Mouse (Mus musculus): ENCODE results near the gene Comp. TPM values are rescaled to one million over a fixed set of nuclear protein-coding genes. Genes with fewer than 3 reads are reported as not detected.
A peak's percentile ranks its signal among the peaks of the same experiment; 100 is the strongest.

The Comp gene
- polyA plus RNA-seq, 1 experiment = not detected

GRCm38 (mm10) chr8:70344279-70344678 lies 29.1 kb upstream of the Comp start:
- peaks cover 8% of the 10 kb centered on the region for H3K4me1 ChIP-seq (ENCODE audit: control insufficient read depth, insufficient read depth, insufficient read length, low read length)
- H3K27ac ChIP-seq (replicated peaks; ENCODE audit: low read depth, low read length) = no peak overlapping the region
- H3K4me3 ChIP-seq (ENCODE audit: insufficient read depth, low read depth, low read length) = no peak overlapping the region

- Histone ChIP-seq H3K4me3 (ENCODE audit: insufficient read depth, low read depth, low read length) (no peak overlapping the region), H3K27ac (replicated peaks; ENCODE audit: low read depth, low read length) (no peak overlapping the region)
These were observed 25.9 kb upstream of the Comp start for GRCm38 (mm10) chr8:70347443-70347842.

GRCm38 (mm10) chr8:70347860-70348420 lies 25.4 kb upstream of the Comp start:
- no peak overlapping the region for H3K27ac ChIP-seq (replicated peaks; ENCODE audit: low read depth, low read length)
- peaks cover 28% of the 10 kb centered on the region for H3K4me1 ChIP-seq (ENCODE audit: control insufficient read depth, insufficient read depth, insufficient read length, low read length)
- no peak overlapping the region for H3K4me3 ChIP-seq (ENCODE audit: insufficient read depth, low read depth, low read length)

More at GRCm38 (mm10) chr8:70347443-70347842, 25.9 kb upstream of the Comp start:
- H3K4me1 ChIP-seq (ENCODE audit: control insufficient read depth, insufficient read depth, insufficient read length, low read length) = peaks cover 28% of the 10 kb centered on the region

GRCm38 (mm10) chr8:70351035-70351999 lies 22.0 kb upstream of the Comp start:
- H3K27ac ChIP-seq (replicated peaks; ENCODE audit: low read depth, low read length) = no peak overlapping the region
- peaks cover 28% of the 10 kb centered on the region for H3K4me1 ChIP-seq (ENCODE audit: control insufficient read depth, insufficient read depth, insufficient read length, low read length)
- peak overlapping the region; percentile 99 for H3K4me3 ChIP-seq (ENCODE audit: insufficient read depth, low read depth, low read length)

GRCm38 (mm10) chr8:70352000-70352384 lies 21.4 kb upstream of the Comp start:
- 0 out of 2 replicates have a peak overlapping the region, but pooled peaks have one; percentile 16 for H3K27ac ChIP-seq (replicated peaks; ENCODE audit: low read depth, low read length)
- peak overlapping the region; percentile 99 for H3K4me3 ChIP-seq (ENCODE audit: insufficient read depth, low read depth, low read length)
- H3K4me1 ChIP-seq (ENCODE audit: control insufficient read depth, insufficient read depth, insufficient read length, low read length) = peaks cover 28% of the 10 kb centered on the region

GRCm38 (mm10) chr8:70352657-70353151 lies 20.7 kb upstream of the Comp start:
- Histone ChIP-seq H3K4me3 (ENCODE audit: insufficient read depth, low read depth, low read length) (peak overlapping the region; percentile 99), H3K4me1 (ENCODE audit: control insufficient read depth, insufficient read depth, insufficient read length, low read length) (peaks cover 28% of the 10 kb centered on the region)

GRCm38 (mm10) chr8:70353194-70353817 lies 20.1 kb upstream of the Comp start, which contains the start of gene Upf1:
Gene Upf1, minus strand, starts transcription at chr8:70353278.
- Histone ChIP-seq H3K4me1 (ENCODE audit: control insufficient read depth, insufficient read depth, insufficient read length, low read length) (peaks cover 27% of the 10 kb centered on the region), H3K4me3 (ENCODE audit: insufficient read depth, low read depth, low read length) (peak within 1 kb of the TSS; percentile 99), H3K27ac (replicated peaks; ENCODE audit: low read depth, low read length) (peak within 1 kb of the TSS; percentile 67)

More at GRCm38 (mm10) chr8:70352657-70353151, 20.7 kb upstream of the Comp start:
- H3K27ac ChIP-seq (replicated peaks; ENCODE audit: low read depth, low read length) = peak overlapping the region; percentile 67

GRCm38 (mm10) chr8:70354004-70354403 lies 19.4 kb upstream of the Comp start:
- Histone ChIP-seq H3K4me1 (ENCODE audit: control insufficient read depth, insufficient read depth, insufficient read length, low read length) (peaks cover 20% of the 10 kb centered on the region), H3K4me3 (ENCODE audit: insufficient read depth, low read depth, low read length) (peak overlapping the region; percentile 63; the same call in 1 of the 2 replicates), H3K27ac (replicated peaks; ENCODE audit: low read depth, low read length) (no peak overlapping the region)

GRCm38 (mm10) chr8:70356111-70356510 lies 17.2 kb upstream of the Comp start:
- Histone ChIP-seq H3K4me1 (ENCODE audit: control insufficient read depth, insufficient read depth, insufficient read length, low read length) (peaks cover 10% of the 10 kb centered on the region), H3K27ac (replicated peaks; ENCODE audit: low read depth, low read length) (no peak overlapping the region), H3K4me3 (ENCODE audit: insufficient read depth, low read depth, low read length) (no peak overlapping the region)

GRCm38 (mm10) chr8:70359411-70359810 lies 13.9 kb upstream of the Comp start:
- H3K4me3 ChIP-seq (ENCODE audit: insufficient read depth, low read depth, low read length) = no peak overlapping the region
- H3K27ac ChIP-seq (replicated peaks; ENCODE audit: low read depth, low read length) = no peak overlapping the region
- peaks cover 5% of the 10 kb centered on the region for H3K4me1 ChIP-seq (ENCODE audit: control insufficient read depth, insufficient read depth, insufficient read length, low read length)

GRCm38 (mm10) chr8:70360769-70361168 lies 12.6 kb upstream of the Comp start:
- peaks cover 5% of the 10 kb centered on the region for H3K4me1 ChIP-seq (ENCODE audit: control insufficient read depth, insufficient read depth, insufficient read length, low read length)
- H3K4me3 ChIP-seq (ENCODE audit: insufficient read depth, low read depth, low read length) = no peak overlapping the region
- no peak overlapping the region for H3K27ac ChIP-seq (replicated peaks; ENCODE audit: low read depth, low read length)

- no peak overlapping the region for H3K4me3 ChIP-seq (ENCODE audit: insufficient read depth, low read depth, low read length)
- H3K4me1 ChIP-seq (ENCODE audit: control insufficient read depth, insufficient read depth, insufficient read length, low read length) = peaks cover 5% of the 10 kb centered on the region
- H3K27ac ChIP-seq (replicated peaks; ENCODE audit: low read depth, low read length) = no peak overlapping the region
These were observed 11.8 kb upstream of the Comp start for GRCm38 (mm10) chr8:70361484-70362032.

GRCm38 (mm10) chr8:70364066-70364465 lies 9.3 kb upstream of the Comp start:
- no peak overlapping the region for H3K27ac ChIP-seq (replicated peaks; ENCODE audit: low read depth, low read length)
- peaks cover 5% of the 10 kb centered on the region for H3K4me1 ChIP-seq (ENCODE audit: control insufficient read depth, insufficient read depth, insufficient read length, low read length)
- H3K4me3 ChIP-seq (ENCODE audit: insufficient read depth, low read depth, low read length) = no peak overlapping the region

GRCm38 (mm10) chr8:70366588-70366987 lies 6.8 kb upstream of the Comp start:
- Histone ChIP-seq H3K4me1 (ENCODE audit: control insufficient read depth, insufficient read depth, insufficient read length, low read length) (peaks cover 5% of the 10 kb centered on the region), H3K27ac (replicated peaks; ENCODE audit: low read depth, low read length) (no peak overlapping the region), H3K4me3 (ENCODE audit: insufficient read depth, low read depth, low read length) (no peak overlapping the region)

- no peak overlapping the region for H3K4me3 ChIP-seq (ENCODE audit: insufficient read depth, low read depth, low read length)
- H3K27ac ChIP-seq (replicated peaks; ENCODE audit: low read depth, low read length) = no peak overlapping the region
- peaks cover 4% of the 10 kb centered on the region; the same call in 1 of the 2 replicates for H3K4me1 ChIP-seq (ENCODE audit: control insufficient read depth, insufficient read depth, insufficient read length, low read length)
These were observed 2.9 kb upstream of the Comp start for GRCm38 (mm10) chr8:70370476-70370875.
